Mouse (Mus musculus) ES-Bruce4 (cell line): Measurements from ENCODE around the gene Olfr281. TPM values are rescaled to one million over a fixed set of nuclear protein-coding genes. Genes with fewer than 3 reads are reported as not detected.

Experiments
- H3K27ac ChIP-seq: 2 replicates; pipeline ENCODE4 v1.5.1; 2012; ENCODE audit warnings: low read length, inconsistent platforms; ENCODE audit not compliant: insufficient read depth
- H3K27me3 ChIP-seq: 2 replicates; pipeline ENCODE4 v1.6.1; 2012; ENCODE audit warnings: mild to moderate bottlenecking, low read length, inconsistent platforms; ENCODE audit not compliant: control insufficient read depth, poor library complexity, insufficient read depth, severe bottlenecking
- H3K36me3 ChIP-seq: 2 replicates; pipeline ENCODE4 v1.6.1; 2012; ENCODE audit warnings: inconsistent platforms, mild to moderate bottlenecking, low read length, moderate library complexity; ENCODE audit not compliant: control insufficient read depth, poor library complexity, insufficient read depth, severe bottlenecking
- H3K4me1 ChIP-seq: one replicate; pipeline ENCODE4 v1.8.1; 2011; ENCODE audit warnings: low read length; ENCODE audit not compliant: control insufficient read depth, insufficient read depth
- H3K4me3 ChIP-seq: 2 replicates; pipeline ENCODE4 v1.5.1; 2011; ENCODE audit warnings: low read depth, mild to moderate bottlenecking, low read length
- H3K9ac ChIP-seq: 2 replicates; pipeline ENCODE4 v1.6.1; 2012; ENCODE audit warnings: low read depth, mild to moderate bottlenecking, inconsistent platforms; ENCODE audit not compliant: poor library complexity, severe bottlenecking
- H3K9me3 ChIP-seq: replicated peaks from 2 replicates; pipeline ENCODE4 v1.6.1; 2012; ENCODE audit warnings: mild to moderate bottlenecking, low read length, inconsistent platforms; ENCODE audit not compliant: control insufficient read depth, poor library complexity, insufficient read depth, severe bottlenecking
- CTCF ChIP-seq: IDR thresholded peaks from one replicate; pipeline ENCODE4 v1.8.1; 2011; ENCODE audit warnings: low read depth, low read length
- EP300 ChIP-seq: IDR thresholded peaks from 2 replicates; pipeline ENCODE4 v1.6.1; 2011; ENCODE audit warnings: low read depth, low read length; ENCODE audit not compliant: insufficient read depth
- POLR2A ChIP-seq: IDR thresholded peaks from one replicate; pipeline ENCODE4 v1.8.1; 2011; ENCODE audit warnings: low read length; ENCODE audit not compliant: insufficient read depth
- polyA plus RNA-seq: library from polyadenylated mRNA; stranded (reverse); fragments of >200 nt; gene quantifications from 2 replicates; pipeline ENCODE4 v1.2.4, GENCODE M21; 2011; ENCODE audit warnings: low read depth; ENCODE audit not compliant: missing spikeins, insufficient read depth, insufficient read length

Olfr281 gene
- polyA plus RNA-seq, 1 experiment: not detected

DNA sequence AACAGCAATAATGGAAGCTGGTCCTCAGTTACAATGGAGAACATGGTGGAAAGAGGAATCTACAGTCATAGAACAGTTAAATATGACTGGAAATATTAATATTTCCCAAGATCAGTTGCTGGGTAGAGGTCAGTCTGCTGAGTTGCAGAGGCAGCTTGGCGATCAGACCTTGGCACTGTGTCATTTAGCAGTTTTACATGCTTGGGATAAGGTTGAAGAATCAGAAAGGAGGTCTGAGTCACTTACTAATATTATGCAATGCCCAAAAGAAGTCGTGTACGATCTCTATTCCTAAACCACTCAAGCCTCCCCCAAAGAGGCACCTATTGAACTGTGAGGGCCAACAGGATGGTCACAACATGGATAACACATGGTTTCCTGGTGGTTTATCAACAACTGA, 7.8 kb upstream of the Olfr281 start:
- no peak overlapping the region for H3K9ac ChIP-seq
- H3K27me3 ChIP-seq: peaks cover 1% of the 10 kb centered on the region; the same call in 1 of the 2 replicates
- H3K27ac ChIP-seq: no peak overlapping the region
- TF ChIP-seq EP300: no peak
- no peak for TF ChIP-seq CTCF
- no peak for TF ChIP-seq POLR2A
- H3K36me3 ChIP-seq: no peaks in the 10 kb centered on the region
- H3K4me1 ChIP-seq: no peaks in the 10 kb centered on the region
- no peaks in the 10 kb centered on the region for H3K9me3 ChIP-seq
- no peak overlapping the region for H3K4me3 ChIP-seq

DNA sequence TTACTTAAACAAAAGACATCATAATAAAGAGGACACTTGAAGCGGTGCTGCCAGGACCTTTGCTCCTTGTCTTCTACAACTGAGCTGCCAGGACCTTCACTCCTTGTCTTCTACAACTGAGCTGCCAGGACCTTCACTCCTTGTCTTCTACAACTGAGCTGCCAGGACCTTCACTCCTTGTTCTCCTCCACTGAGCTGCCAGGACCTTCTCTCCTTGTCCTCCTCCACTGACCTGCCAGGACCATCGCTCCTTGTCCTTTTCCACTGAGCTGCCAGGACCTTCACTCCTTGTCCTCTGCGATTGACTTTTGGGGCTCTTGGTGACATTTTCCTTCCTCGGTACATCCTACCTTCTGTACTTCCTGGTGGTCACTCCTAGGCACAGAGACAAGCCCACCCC, 3.9 kb upstream of the Olfr281 start:
- peaks cover 1% of the 10 kb centered on the region; the same call in 1 of the 2 replicates for H3K27me3 ChIP-seq
- no peak overlapping the region for H3K27ac ChIP-seq
- H3K4me1 ChIP-seq: no peaks in the 10 kb centered on the region
- H3K9me3 ChIP-seq: no peaks in the 10 kb centered on the region
- no peak overlapping the region for H3K4me3 ChIP-seq
- no peaks in the 10 kb centered on the region for H3K36me3 ChIP-seq
- H3K9ac ChIP-seq: no peak overlapping the region
- TF ChIP-seq CTCF (no peak), EP300 (no peak), POLR2A (no peak)

DNA sequence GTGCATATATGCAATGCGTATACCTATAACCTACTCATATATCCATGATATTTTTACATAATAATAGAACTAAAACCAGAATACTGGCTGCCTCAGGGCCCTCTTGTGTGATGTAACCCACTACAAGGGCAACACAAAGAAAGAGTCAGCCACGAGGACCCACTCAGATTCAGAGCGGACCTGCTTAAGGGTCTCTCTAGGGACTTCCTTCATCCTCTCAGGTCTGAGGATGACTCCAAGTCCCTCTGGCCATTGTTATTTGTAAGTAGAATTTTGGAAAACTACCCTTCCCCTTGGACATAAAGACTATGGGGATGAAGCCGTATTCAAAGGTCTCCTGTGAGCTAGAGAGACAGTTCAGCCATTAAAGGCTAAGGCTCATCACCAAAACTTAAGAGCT, 17.2 kb downstream of the Olfr281 start, which contains the start of gene OR5BS1P:
TSS of gene OR5BS1P (plus strand) at position 301 of the 400 bp plus-strand sequence.
- no peak within 1 kb of the TSS for H3K9ac ChIP-seq
- H3K4me1 ChIP-seq: no peaks in the 10 kb centered on the region
- no peaks in the 10 kb centered on the region for H3K36me3 ChIP-seq
- TF ChIP-seq EP300 (no peak), CTCF (no peak), POLR2A (no peak)
- H3K27me3 ChIP-seq: no peaks in the 10 kb centered on the region
- no peak within 1 kb of the TSS for H3K4me3 ChIP-seq
- H3K9me3 ChIP-seq: no peaks in the 10 kb centered on the region
- no peak within 1 kb of the TSS for H3K27ac ChIP-seq

DNA sequence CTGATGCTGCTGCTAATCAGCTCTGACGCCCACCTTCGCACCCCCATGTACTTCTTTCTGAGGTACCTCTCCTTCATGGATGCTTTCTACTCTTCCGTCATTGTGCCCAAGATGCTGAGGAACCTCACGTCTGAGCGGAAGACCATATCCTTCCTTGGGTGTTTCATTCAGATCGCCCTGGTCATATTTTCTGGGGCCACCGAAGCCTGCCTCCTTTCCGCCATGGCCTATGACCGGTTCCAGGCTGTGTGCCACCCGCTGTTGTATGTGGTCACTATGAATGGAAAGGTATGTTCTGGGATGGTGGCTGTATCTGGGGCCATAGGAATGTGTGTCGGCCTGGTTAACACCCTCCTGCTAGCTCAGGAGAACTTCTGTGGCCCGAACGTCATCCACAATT, 19.2 kb downstream of the Olfr281 start:
- no peaks in the 10 kb centered on the region for H3K4me1 ChIP-seq
- H3K4me3 ChIP-seq: no peak overlapping the region
- H3K27me3 ChIP-seq: no peaks in the 10 kb centered on the region
- no peak overlapping the region for H3K9ac ChIP-seq
- H3K36me3 ChIP-seq: no peaks in the 10 kb centered on the region
- H3K27ac ChIP-seq: no peak overlapping the region
- H3K9me3 ChIP-seq: no peaks in the 10 kb centered on the region
- no peak for TF ChIP-seq CTCF
- no peak for TF ChIP-seq EP300
- TF ChIP-seq POLR2A: no peak

DNA sequence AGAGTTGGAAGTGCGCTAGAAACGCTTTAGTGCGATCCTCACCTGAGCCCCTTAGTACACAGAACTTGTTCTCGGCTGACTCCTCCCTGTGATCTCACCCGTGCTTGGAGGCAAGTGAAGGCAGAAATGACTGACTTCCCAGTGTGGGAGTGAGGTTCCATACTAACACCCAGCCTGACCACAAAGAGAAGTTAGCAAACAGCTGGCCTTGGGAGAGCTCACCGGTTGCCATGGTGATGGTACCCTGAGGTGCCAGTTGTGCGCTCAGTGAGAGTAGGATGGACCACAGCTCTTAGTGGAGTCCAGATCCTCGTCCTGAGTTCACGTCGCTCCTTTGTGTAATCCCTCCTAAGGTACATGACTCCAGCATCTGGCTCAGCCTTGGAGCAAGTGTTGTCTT, 22.6 kb downstream of the Olfr281 start:
- no peaks in the 10 kb centered on the region for H3K4me1 ChIP-seq
- H3K36me3 ChIP-seq: no peaks in the 10 kb centered on the region
- no peak overlapping the region for H3K9ac ChIP-seq
- no peaks in the 10 kb centered on the region for H3K27me3 ChIP-seq
- TF ChIP-seq POLR2A (no peak), CTCF (no peak), EP300 (no peak)
- H3K27ac ChIP-seq: no peak overlapping the region
- H3K4me3 ChIP-seq: no peak overlapping the region
- no peaks in the 10 kb centered on the region for H3K9me3 ChIP-seq

DNA sequence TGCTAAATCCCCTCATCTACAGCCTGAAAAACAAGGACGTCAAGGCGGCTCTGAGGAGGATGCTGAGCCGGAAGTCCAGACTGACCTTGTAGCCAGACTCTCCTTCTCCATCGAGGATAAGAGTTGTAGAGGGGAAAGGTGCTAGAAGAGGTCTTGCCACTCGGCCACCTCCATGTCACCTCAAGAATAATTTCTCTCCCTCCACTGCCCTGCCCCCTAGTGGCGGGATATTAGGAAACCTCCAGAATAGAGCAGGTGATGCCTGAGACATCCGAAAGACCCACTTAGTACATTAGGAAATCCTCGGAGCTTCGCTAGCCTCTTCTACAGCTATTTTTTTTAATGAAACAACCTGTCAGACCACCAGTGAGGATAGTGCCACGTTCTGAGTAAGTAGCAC, 23.0 kb downstream of the Olfr281 start:
- H3K9ac ChIP-seq: no peak overlapping the region
- no peaks in the 10 kb centered on the region for H3K9me3 ChIP-seq
- H3K4me3 ChIP-seq: no peak overlapping the region
- no peaks in the 10 kb centered on the region for H3K4me1 ChIP-seq
- no peak for TF ChIP-seq POLR2A
- peak; percentile 65 for TF ChIP-seq CTCF
- no peak for TF ChIP-seq EP300
- no peaks in the 10 kb centered on the region for H3K27me3 ChIP-seq
- H3K36me3 ChIP-seq: no peaks in the 10 kb centered on the region
- no peak overlapping the region for H3K27ac ChIP-seq
